Mouse (Mus musculus): ENCODE measurements around the gene Cyp2c23. TPM values are rescaled to one million over a fixed set of nuclear protein-coding genes. Genes with fewer than 3 reads are reported as not detected.
A peak's percentile ranks its signal among the peaks of the same experiment; 100 is the strongest.

The Cyp2c23 gene
- total RNA-seq (2021) = under 1 TPM; 0.16 to 0.37 TPM

- intact Hi-C loops (cut with DNase I) = no loop called here
Measured at GRCm38 (mm10) chr19:44028972-44029371, at the start of gene Cyp2c23. Cyp2c23 (minus strand) TSS chr19:44029208.

GRCm38 (mm10) chr19:44077024-44077423 lies 48.0 kb upstream of the Cyp2c23 start:
- DNase-seq (ENCODE audit: low spot score in 2 of 2) = no peak
- intact Hi-C loops (cut with DNase I) = no loop called here

More at GRCm38 (mm10) chr19:44028972-44029371, at the start of gene Cyp2c23:
- no peak for DNase-seq (ENCODE audit: low spot score in 2 of 2)

GRCm38 (mm10) chr19:44076457-44076856 lies 47.4 kb upstream of the Cyp2c23 start:
- intact Hi-C loops (cut with DNase I) = no loop called here
- no peak for DNase-seq (ENCODE audit: low spot score in 2 of 2)

- intact Hi-C loops (cut with DNase I) = no loop called here
- DNase-seq (ENCODE audit: low spot score in 2 of 2) = no peak
Measured at GRCm38 (mm10) chr19:44074986-44075385, 46.0 kb upstream of the Cyp2c23 start.

- no peak for DNase-seq (ENCODE audit: low spot score in 2 of 2)
- intact Hi-C loops (cut with DNase I) = no loop called here
Measured at GRCm38 (mm10) chr19:44071166-44071565, 42.2 kb upstream of the Cyp2c23 start.

- intact Hi-C loops (cut with DNase I) = no loop called here
- no peak for DNase-seq (ENCODE audit: low spot score in 2 of 2)
Measured at GRCm38 (mm10) chr19:44069914-44070232, 40.9 kb upstream of the Cyp2c23 start.

GRCm38 (mm10) chr19:44069121-44069913 lies 40.3 kb upstream of the Cyp2c23 start, which contains the start of gene Erlin1:
Erlin1 (minus strand) TSS chr19:44069785.
- intact Hi-C loops (cut with DNase I) = no loop called here

GRCm38 (mm10) chr19:44068232-44068631 lies 39.2 kb upstream of the Cyp2c23 start:
- intact Hi-C loops (cut with DNase I) = no loop called here
- no peak for DNase-seq (ENCODE audit: low spot score in 2 of 2)

More at GRCm38 (mm10) chr19:44069121-44069913, 40.3 kb upstream of the Cyp2c23 start, which contains the start of gene Erlin1:
- DNase-seq (ENCODE audit: low spot score in 2 of 2) = peak; percentile 90 to 93

GRCm38 (mm10) chr19:44067323-44068049 lies 38.5 kb upstream of the Cyp2c23 start:
- intact Hi-C loops (cut with DNase I) = no loop called here
- DNase-seq (ENCODE audit: low spot score in 2 of 2) = no peak

- DNase-seq (ENCODE audit: low spot score in 2 of 2) = no peak
- intact Hi-C loops (cut with DNase I) = no loop called here
Measured at GRCm38 (mm10) chr19:44064734-44065133, 35.7 kb upstream of the Cyp2c23 start.

- intact Hi-C loops (cut with DNase I) = no loop called here
- DNase-seq (ENCODE audit: low spot score in 2 of 2) = no peak
Measured at GRCm38 (mm10) chr19:44063773-44064172, 34.8 kb upstream of the Cyp2c23 start.

- intact Hi-C loops (cut with DNase I) = no loop called here
- DNase-seq (ENCODE audit: low spot score in 2 of 2) = no peak
Measured at GRCm38 (mm10) chr19:44060226-44060625, 31.2 kb upstream of the Cyp2c23 start.

- peak in 1 of 2 experiments; percentile 53 for DNase-seq (ENCODE audit: low spot score in 2 of 2)
Measured at GRCm38 (mm10) chr19:44055173-44055826, 26.3 kb upstream of the Cyp2c23 start.

GRCm38 (mm10) chr19:44050388-44050787 lies 21.4 kb upstream of the Cyp2c23 start:
- intact Hi-C loops (cut with DNase I) = no loop called here
- DNase-seq (ENCODE audit: low spot score in 2 of 2) = no peak

More at GRCm38 (mm10) chr19:44055173-44055826, 26.3 kb upstream of the Cyp2c23 start:
- intact Hi-C loops (cut with DNase I) = no loop called here

GRCm38 (mm10) chr19:44049282-44049681 lies 20.3 kb upstream of the Cyp2c23 start:
- no peak for DNase-seq (ENCODE audit: low spot score in 2 of 2)
- intact Hi-C loops (cut with DNase I) = no loop called here

- intact Hi-C loops (cut with DNase I) = no loop called here
Measured at GRCm38 (mm10) chr19:44045847-44046246, 16.8 kb upstream of the Cyp2c23 start.

GRCm38 (mm10) chr19:44042121-44042520 lies 13.1 kb upstream of the Cyp2c23 start:
- no peak for DNase-seq (ENCODE audit: low spot score in 2 of 2)
- intact Hi-C loops (cut with DNase I) = no loop called here

More at GRCm38 (mm10) chr19:44045847-44046246, 16.8 kb upstream of the Cyp2c23 start:
- DNase-seq (ENCODE audit: low spot score in 2 of 2) = no peak

GRCm38 (mm10) chr19:44033396-44033795 lies 4.4 kb upstream of the Cyp2c23 start:
- intact Hi-C loops (cut with DNase I) = no loop called here
- DNase-seq (ENCODE audit: low spot score in 2 of 2) = no peak

- intact Hi-C loops (cut with DNase I) = no loop called here
- DNase-seq (ENCODE audit: low spot score in 2 of 2) = no peak
Measured at GRCm38 (mm10) chr19:44032046-44032744, 3.2 kb upstream of the Cyp2c23 start.

- DNase-seq (ENCODE audit: low spot score in 2 of 2) = no peak
- intact Hi-C loops (cut with DNase I) = no loop called here
Measured at GRCm38 (mm10) chr19:44030024-44030423, 1.0 kb upstream of the Cyp2c23 start.
